Mouse (Mus musculus) spleen, postnatal 10 days (tissue): ENCODE measurements around the gene Fip1l1.

ENCODE experiments used
- DNase-seq, 2 experiments: peaks; one replicate each; pipeline ENCODE4 v3.0.0; 2021 to 2022; ENCODE audit warnings: low spot score in 2 of 2

Fip1l1 gene

DNA sequence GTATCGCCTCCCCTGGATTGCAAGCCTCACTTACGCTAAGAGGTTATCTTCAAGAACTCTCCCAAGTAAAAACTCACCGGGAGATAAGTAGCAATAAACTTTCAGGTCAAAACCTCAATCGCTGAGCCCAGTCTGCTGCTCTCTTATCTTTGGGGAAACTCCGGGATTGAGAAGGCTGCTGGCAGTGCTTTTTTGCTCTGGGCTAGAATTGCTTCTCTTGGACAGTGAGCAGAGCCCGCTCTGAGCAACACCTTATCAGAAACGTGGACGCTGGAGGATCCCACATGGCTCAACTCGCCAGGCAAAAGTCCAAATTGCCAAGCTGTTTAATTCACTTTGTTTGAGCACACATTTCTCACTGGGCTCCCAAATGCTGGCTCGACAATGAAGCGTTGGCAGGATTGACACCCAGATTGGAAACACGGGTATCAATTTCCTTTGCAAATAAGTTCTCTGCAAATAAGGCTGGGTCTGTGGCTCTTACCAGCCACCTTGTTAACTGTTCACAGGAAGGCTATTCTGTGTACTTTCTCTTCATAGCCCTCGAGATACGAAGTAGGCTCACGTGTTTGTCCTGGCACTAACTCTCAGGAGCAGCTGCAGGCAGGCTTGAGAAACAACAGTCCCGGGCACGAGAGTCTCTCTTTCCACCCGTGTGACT lies 78.4 kb downstream of the Fip1l1 start:
- DNase-seq = no peak

DNA sequence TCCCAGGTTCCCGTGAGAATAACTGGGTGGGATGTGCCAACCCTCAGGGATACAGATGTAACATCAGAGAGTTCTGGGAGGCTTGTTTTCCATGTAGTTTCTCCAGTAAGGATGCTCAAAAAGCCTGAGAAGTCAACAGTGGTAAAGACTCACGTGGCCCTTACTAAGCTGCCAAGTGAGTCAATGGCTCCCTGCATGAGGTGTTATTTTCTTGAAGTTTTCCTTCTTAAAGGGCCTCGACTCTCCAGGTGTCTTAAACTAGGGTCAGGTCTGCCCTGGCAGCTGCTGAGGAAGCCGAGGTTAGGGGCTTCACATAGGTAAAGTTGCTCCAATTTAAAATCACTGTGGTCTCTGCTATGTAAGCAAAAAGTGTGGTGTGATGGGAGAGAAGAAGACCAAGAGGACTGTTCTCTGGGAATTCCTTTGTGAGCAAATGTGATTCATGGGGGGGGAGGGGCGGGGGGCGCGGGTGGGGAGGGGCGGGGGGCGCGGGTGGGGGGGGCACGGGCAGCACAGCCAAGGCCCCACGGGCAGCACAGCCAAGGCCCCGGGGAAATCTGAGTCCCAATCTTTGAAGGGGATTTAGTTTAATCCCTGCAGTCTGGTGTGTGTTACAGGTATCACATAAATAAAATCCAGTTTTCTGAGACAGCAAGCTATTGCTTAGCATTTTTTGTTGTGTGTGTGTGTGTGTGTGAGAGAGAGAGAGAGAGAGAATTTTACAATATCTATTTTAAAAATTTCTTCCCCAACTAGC lies 82.7 kb downstream of the Fip1l1 start:
- no peak for DNase-seq

DNA sequence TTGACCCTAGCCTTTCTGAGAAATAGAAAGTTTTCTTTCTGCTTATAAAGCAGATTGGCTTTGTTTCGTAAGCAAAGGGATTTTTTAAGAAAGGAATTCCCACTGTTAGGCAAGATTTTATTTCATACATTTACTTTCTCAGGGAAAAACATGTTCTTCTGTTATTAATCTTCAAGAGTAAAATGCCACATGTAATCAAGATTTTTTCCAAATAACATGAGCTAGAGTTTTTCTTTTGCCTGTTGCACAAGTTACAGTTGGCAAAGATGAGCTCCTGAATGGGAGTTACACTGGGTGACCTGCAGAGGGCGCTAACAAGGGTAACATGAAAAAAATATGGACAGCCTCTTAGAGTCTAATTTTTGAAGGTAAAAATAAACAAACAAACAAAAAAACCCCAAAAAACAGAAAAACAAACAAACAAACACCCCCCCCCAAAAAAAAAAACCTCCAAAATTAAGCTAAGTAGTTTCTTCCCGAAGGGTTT lies 83.4 kb downstream of the Fip1l1 start:
- DNase-seq = peak in 1 of 2 experiments; percentile 43

DNA sequence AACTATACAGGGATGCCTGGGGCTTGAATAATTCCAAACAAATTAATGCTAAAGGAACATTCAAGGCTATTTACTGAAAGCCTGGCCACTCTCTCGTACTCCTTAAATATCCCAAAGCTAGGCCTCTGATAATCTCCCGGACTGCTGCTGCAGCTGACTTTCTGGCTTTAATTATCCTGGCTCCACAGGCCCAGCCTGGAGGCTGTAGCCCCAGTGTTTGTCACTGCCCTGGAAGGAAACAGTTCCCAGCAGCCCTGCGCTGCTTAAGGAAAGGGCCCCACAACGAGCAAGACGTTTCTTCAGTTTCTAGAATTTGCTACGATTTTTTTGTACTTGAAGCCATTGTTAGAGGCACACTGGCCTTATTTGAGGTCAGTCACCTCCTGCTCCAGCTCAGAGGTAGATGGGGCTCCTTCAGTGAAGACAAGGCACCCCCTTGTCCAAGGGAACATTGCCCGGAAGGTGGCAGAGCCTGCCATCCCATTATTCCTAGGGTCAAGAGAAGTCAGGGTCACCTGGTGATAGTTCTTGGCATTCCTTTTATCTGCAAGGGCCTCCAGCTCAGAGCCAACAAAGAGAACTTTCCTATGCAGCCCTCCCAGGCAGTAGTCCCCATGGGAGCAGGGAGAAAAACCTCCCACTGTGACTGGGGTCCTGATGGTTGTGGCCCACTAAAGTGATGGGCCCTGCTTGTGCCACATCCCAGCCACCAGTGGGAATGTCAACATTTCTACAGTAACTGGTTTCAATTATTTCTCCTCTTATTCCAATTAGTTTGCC lies 86.6 kb downstream of the Fip1l1 start:
- DNase-seq = no peak

DNA sequence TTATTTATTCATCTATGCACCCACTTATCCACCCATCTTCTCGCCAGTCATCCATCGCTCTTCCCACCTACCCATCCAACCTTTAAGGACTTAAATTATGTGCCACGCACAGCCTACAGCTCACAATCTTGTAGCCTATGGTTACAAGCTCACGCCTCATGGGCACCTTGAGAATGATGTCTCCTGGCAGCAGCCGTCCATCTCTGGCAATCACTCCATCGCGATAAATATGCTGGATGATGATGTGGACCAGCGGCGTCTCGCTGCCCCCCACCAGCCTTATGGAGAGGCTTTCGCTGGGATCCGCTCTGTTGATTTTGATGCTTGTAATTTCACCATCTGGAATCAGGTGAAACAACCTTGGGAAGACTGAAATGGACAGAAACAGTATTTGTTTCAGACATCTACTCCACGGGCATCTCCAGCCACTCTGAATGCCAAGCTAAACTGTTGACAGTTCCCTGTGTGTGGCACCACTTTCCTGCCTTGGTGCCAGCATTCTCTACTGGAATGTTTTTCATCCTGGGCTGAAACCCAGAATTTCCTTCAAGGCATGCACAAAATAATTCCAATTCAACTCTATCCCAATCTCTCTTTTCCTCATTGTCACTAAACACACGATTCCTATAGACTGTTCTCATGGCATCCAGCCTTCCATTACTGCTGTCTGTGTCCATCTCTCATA lies 88.2 kb downstream of the Fip1l1 start:
- no peak for DNase-seq

DNA sequence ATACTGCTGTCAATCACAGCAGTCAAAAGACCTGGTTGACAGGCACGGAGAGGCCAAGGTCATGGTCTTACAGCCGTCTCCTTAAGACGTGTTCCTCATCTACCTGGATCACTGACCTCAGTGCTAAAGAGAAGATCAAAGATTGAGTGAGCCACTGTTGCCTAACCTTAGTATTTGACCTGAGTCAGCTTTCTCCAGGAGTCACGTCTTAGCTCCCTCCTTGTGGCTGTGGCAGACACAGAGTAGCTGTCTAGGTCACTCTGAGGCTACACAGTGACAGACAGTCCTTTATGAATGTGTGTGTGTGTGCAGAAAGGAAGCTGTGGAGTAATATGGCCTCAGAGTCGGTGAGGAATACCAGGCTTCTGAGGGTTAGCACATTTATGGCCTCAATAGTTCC lies 89.1 kb downstream of the Fip1l1 start:
- DNase-seq = no peak

DNA sequence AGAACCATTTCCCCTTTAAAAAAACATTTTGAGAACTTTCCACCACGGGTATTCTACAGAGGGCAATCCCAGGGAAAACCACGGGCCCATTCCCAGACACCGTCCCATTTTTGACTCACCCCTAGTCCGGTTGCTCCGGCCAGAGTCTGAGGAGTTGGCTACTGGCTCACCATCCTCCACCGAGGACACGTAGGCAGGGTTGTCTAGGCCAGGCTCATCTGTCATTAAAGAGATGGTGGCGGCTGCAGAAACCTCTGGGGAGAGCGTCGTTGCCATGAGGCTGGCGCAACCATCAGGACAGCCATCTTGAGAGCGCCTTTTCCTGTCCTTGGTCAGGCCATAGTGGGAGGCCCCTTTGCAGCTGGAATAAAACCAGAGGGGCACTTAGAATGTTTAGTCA lies 92.8 kb downstream of the Fip1l1 start:
- no peak for DNase-seq

DNA sequence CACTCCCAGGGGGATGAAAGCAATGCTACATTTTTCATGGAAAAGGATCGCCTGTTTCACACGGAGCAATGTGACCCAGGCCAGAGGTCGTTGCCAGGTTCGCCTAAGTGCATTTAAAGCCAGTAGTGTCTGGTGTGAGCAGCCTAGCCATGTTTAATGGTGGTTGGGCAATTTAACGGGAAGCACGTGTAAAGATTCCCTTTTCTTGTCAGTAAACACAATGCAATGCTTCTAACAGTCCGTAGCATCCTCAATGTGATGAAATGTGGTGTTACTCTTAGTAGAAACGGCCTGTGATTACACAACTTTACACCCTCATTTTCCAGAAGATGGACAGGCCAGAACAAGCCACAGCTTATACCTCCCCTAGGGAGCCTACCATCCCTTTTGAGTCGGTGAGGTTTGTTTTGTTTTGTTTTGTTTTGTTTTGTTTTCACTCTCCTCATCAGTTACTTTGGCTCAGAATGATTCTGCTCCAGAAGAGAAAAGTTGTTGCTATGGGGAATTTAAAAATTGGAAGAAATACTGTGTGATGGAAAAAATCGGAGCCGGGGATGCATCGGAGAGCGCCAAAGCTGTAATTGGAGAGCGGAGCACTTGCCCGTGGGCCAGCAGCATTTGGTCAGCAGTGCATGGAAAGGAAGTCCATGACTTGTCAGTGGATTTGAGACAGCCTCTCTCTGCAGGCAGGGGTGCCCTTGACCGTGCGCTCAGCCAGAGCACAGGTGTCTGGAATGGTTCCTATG lies 97.3 kb downstream of the Fip1l1 start:
- DNase-seq = no peak

DNA sequence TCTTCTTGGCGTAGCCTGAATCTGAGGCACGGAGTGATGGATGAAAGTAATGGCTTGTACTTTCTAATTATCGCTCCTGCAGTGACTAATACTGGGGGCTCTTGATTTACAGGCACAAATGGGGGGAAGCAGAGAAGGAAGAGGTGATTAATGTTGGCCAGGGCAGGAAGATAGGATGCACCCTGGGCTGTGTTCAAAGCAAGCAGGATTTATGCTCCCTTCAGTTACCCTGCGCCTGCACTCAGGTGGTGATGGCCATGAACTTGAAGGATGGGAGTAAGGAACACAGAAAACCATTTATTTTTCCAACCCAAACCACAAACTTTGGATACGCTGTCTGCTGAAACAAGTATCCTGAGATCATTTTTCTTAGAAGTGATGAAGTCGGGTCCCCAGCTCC lies 98.2 kb downstream of the Fip1l1 start:
- DNase-seq = no peak

DNA sequence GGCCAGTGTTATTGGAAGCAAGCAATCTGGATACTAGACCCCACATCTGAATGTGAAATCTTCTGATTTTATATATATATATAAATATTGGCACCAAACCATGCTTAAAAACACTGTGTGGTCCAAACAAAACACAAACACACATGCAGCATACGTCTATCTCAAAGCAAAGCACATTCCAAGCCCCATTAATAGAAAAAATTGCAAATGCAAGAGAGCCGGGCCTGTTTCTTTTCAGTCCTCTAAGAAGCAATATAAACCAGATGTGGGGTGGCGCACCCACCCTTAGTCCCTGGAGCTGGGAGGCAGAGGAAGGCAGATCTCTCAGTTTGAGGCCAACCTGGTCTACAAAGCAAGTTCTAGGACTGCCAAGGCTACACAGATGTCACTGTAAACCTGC lies 99.1 kb downstream of the Fip1l1 start:
- DNase-seq = no peak

DNA sequence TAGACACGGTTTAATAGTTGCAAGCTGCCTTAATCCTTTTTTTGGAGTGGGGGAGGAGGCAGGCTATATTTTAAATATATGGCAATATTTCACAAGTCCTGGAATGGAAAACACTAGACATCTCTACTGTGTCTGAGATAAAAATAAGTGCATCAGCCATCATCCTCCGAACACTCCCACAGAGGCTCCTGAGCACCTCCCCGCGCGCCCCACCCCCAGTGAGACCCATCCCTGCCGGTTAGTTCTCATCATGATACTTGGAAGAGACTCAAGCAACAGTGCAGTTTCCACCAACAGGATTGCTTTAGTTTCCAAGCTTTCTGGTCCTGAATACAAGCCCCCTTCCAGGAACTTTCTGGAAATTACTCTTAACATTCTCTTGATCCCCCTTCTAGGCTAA lies 104.3 kb downstream of the Fip1l1 start:
- DNase-seq = no peak

DNA sequence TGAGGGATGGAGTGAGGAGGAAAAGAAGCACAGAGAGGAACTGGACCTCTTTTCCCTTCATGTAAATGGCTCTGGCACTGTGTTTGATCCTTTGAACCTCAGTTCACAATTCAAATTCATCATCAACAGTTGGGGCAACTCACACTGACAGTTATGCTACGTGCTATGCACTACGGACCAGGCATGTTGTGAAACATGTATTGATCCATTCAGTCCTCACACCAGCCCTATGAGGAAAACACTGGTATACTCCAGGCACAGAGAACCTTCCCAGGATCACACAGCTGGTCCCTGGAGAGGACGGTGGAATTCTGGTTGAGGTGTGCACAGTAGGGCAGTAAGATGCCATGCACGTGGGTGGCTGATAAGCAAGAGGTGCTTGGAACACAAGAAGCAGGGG lies 105.3 kb downstream of the Fip1l1 start:
- no peak for DNase-seq

DNA sequence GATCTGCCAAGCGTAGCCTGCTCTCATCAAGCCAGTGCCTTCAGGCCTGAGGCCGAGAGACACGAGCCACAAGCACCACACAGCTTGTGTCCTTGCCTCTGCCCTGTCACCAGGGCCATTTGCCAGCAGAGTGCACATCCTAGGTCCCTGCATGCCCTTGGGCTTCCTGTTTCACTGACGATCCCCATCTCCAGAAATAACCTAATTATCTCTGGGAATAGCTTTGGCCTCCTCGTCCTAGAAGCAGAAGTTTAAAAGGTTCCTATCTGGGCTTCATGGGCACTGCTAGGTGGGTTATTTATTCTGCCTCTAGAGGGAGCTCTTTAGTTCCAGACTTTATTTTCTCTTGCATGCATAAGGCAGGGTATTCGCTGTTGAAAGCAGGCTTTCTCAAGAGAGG lies 105.8 kb downstream of the Fip1l1 start:
- no peak for DNase-seq

DNA sequence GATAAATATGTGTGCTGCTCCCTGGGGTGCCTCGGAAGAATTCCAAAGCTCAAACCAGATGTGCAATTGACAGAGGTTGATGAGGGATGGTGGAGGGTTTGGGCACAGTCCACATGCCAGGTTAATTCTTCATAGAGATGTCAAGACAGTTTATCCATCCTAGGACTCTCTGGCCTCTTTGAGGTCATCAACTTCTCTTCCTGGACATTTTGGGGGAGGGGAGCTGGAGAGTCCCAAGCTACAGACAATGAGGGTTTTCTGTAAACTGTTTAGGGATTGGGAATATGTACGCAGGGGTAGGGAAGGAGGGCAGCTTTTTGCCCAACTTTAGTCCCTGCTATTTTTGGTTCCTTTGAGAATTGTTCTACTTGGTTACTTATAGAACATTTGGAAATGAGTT lies 107.0 kb downstream of the Fip1l1 start:
- DNase-seq = no peak

DNA sequence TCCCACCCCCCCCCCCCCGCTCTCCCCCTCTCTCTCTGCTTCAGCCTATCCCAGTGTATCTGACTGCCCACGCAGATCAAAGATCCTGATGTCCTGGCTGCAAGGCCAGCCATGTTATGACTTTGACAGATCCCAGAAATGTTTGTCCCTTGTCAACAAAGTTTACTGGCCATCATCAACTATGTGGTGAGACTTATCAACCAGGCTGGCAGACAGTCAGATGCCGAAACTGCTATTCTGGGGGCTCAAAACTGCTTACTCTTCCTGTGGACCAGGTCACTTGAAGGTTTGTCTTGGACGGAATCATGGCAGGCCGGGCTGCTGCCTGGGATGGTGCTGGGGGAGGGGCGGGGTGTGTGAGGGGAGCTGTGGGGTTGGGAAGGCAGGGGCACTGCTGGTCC lies 112.3 kb downstream of the Fip1l1 start:
- DNase-seq = no peak

DNA sequence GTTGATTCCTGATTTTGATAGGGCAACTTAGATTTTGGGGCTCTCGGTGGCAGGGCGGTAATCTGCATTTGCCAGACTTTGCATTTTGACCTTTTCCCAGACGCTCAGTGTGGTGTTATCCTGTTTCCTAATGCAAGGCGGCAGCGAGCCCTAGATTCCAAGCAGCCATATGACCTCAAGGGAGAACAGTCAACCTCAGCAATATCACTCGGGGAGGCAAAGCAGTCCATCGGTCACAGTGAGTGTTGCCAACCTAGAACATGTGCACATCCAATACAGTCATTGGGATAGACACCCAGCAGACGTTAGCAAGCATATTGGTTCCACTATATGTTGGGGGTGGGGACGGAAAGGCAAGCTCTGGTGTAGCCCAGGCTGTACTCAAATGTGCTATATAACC lies 113.0 kb downstream of the Fip1l1 start:
- no peak for DNase-seq
